Mouse (Mus musculus) heart, postnatal 0 days (tissue): ENCODE measurements around the gene Plch1.

Experiments
- CTCF ChIP-seq: IDR thresholded peaks from 2 replicates; pipeline ENCODE4 v1.5.1; 2016; ENCODE audit warnings: antibody characterized with exemption, control low read depth, low read depth
- EP300 ChIP-seq: IDR thresholded peaks from 2 replicates; pipeline ENCODE4 v1.6.1; 2016; ENCODE audit warnings: antibody characterized with exemption, low read depth

DNA sequence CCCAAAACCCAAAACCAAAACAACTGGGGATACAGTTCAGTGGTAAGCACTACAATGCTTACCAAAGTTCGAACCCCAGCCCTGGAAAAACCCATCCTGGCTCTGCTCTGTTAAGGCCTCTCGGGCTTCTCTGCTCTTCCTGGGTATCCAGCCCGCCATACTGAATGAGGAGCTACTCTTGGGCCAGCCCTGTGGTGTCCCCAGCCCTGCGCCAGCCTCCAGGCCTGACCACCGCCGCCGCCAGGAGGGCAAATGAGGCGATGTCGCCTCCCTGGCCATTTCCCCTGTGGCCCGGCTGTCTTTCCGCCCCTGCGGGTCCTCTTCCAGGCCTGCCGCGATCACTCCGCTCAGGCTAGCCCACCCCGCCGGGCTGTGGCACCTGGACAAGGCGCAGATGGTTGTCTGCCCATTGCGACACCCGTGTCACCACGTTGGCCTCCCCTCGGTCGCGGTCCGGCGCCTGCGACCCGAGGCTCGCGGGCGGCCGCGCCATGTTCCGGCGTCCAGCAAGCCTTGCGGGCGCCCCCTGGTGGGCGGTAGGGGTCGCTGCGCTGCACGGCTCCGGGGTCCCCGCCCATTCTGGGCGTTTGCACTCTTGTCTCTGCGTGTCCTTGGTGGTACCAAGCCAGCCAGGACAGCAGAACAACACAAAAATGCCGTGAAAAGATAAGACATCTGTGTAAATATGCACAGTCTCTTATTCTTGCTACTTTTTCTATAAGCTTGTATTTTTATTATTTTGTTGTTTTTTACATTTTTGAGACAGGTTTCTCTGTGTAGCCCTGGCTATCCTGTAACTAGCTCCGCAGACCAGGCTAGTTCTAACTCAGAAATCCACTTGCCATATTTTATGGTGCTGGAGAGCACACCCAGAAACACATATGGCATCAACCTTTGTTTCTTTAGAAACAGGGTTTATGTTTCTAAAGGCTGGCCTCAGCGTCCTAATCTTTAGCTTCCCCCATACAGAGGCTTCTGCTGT lies 29.9 kb upstream of the Plch1 start, which contains the start of gene E130311K13Rik:
- TF ChIP-seq CTCF: peak; percentile 76
- TF ChIP-seq EP300: no peak
